Comparison of ENCODE assay signal across 9 mouse cellular contexts in the genomic region with DNA sequence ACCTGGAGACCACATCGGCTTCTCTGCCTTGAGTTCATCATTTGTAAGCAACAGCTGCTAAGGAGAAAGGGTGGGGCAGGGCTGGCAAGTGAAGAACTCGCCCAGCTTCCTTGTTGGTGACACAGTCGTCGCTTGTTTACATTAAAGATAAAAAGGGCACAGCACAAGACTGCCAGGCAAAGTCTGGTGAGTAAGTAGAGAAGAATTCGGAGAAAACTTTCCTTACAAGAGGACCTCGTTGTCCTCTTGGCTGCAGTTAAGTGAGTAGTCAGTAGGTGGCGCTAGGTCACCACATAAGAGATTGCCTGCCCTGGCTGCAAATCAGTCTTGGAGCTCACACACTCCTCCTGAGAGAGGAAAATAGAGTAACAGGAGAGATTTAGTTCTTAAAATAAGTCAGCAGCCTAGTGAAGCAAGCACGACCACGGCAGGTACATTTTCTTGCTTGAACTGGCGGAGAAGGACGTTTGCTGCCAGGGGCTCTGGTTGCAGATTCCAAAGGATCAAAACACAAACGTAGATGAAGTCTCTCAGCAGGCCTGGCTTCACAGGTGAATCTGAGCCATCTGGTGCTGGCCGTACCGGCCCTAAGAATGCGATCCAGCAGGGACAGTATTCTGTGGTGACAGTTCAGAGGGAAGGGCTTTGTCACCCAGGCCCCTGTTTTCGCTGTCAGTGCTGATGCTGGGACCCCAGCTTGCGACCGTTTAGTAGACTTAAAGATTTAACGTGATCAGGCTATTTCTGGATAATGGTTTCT. TPM values are rescaled to one million over a fixed set of nuclear protein-coding genes. Genes with fewer than 3 reads are reported as not detected.
DNase-seq lines count a peak whose midpoint lies in the region; ATAC-seq and TF ChIP-seq lines count a peak whose summit lies in the region.
"Had no signal": no experiment of that assay in that cellular context is flagged by ENCODE, and none has a peak within 500 bp of the region (broad histone marks: within the 10 kb centered on the region; RNA-seq: fewer than 3 reads in every experiment).

No protein-coding gene starts in this region.

- H3K4me3 ChIP-seq in ES-Bruce4 (ENCODE audit: low read depth, low read length) = no peak overlapping the region
- no peak overlapping the region for H3K4me3 ChIP-seq in forebrain, embryonic 13.5 days
- H3K4me3 ChIP-seq in heart, postnatal 0 days (ENCODE audit: low read depth, low read length) = no peak overlapping the region
- no peak overlapping the region for H3K4me3 ChIP-seq in lung, embryonic 16.5 days (ENCODE audit: low read length)
- H3K4me3 ChIP-seq in thymus, adult 2 months (ENCODE audit: control insufficient read depth, insufficient read depth, low read length) = no peak overlapping the region
- H3K4me3 ChIP-seq: lung, embryonic 15.5 days had no signal

- H3K4me2 ChIP-seq in forebrain, embryonic 13.5 days = no peak overlapping the region
- no peak overlapping the region for H3K4me2 ChIP-seq in heart, postnatal 0 days (ENCODE audit: low read depth, low read length)
- H3K4me2 ChIP-seq in lung, embryonic 16.5 days (ENCODE audit: low read depth, low read length) = no peak overlapping the region
- H3K4me2 ChIP-seq: lung, embryonic 15.5 days had no signal

- no peaks in the 10 kb centered on the region for H3K36me3 ChIP-seq in ES-Bruce4 (ENCODE audit: control insufficient read depth, insufficient read depth, low read length, poor library complexity, severe bottlenecking)
- H3K36me3 ChIP-seq in forebrain, embryonic 13.5 days (ENCODE audit: poor library complexity, severe bottlenecking) = no peaks in the 10 kb centered on the region
- H3K36me3 ChIP-seq in heart, postnatal 0 days (replicated peaks; ENCODE audit: control insufficient read depth, insufficient read depth, low read length) = no peaks in the 10 kb centered on the region
- no peaks in the 10 kb centered on the region for H3K36me3 ChIP-seq in lung, embryonic 16.5 days (ENCODE audit: control insufficient read depth, insufficient read depth, low read length)
- no peaks in the 10 kb centered on the region for H3K36me3 ChIP-seq in thymus, adult 2 months (ENCODE audit: control insufficient read depth, insufficient read depth, low read length)
- H3K36me3 ChIP-seq: lung, embryonic 15.5 days had no signal

- peak; percentile 19 for DNase-seq in c-Kit-negative CD71-positive TER-119-positive erythroid progenitor cells, embryonic 14.5 days (ENCODE audit: low read depth, low spot score)
- DNase-seq in heart, postnatal 0 days (ENCODE audit: low spot score) = peak; percentile 81
- DNase-seq in layer of hippocampus, adult 11-12 months (ENCODE audit: low spot score) = peak; percentile 86
- peak; percentile 67 for DNase-seq in ovary, postnatal 10 days (ENCODE audit: low spot score)
- peak; percentile 73 for DNase-seq in thymus, adult 2 months

- 25% methylated on average over 19 of the region's 19 CpGs for WGBS in forebrain, embryonic 13.5 days
- WGBS in heart, postnatal 0 days = 20% methylated on average over 19 of the region's 19 CpGs
- 22% methylated on average over 19 of the region's 19 CpGs for WGBS in lung, embryonic 16.5 days
- 36% methylated on average over 19 of the region's 19 CpGs for WGBS in thymus, adult 2 months

- no peaks in the 10 kb centered on the region for H3K27me3 ChIP-seq in ES-Bruce4 (ENCODE audit: control insufficient read depth, insufficient read depth, low read length, poor library complexity, severe bottlenecking)
- H3K27me3 ChIP-seq in forebrain, embryonic 13.5 days = no peaks in the 10 kb centered on the region
- H3K27me3 ChIP-seq in heart, postnatal 0 days (ENCODE audit: control insufficient read depth, insufficient read depth, low read length) = no peaks in the 10 kb centered on the region
- H3K27me3 ChIP-seq in lung, embryonic 16.5 days (ENCODE audit: control insufficient read depth, insufficient read depth, low read depth, low read length) = no peaks in the 10 kb centered on the region
- H3K27me3 ChIP-seq in thymus, adult 2 months (ENCODE audit: control insufficient read depth, insufficient read depth, low read length) = no peaks in the 10 kb centered on the region
- H3K27me3 ChIP-seq: lung, embryonic 15.5 days had no signal

- H3K27ac ChIP-seq in ES-Bruce4 (ENCODE audit: insufficient read depth, low read length) = no peak overlapping the region
- H3K27ac ChIP-seq in forebrain, embryonic 13.5 days = no peak overlapping the region
- no peak overlapping the region for H3K27ac ChIP-seq in heart, postnatal 0 days (ENCODE audit: low read depth)
- no peak overlapping the region for H3K27ac ChIP-seq in lung, embryonic 16.5 days (ENCODE audit: low read length)
- H3K27ac ChIP-seq in thymus, adult 2 months (ENCODE audit: control insufficient read depth, insufficient read depth, low read length) = 0 out of 2 replicates have a peak overlapping the region, but pooled peaks have one; percentile 9
- H3K27ac ChIP-seq: lung, embryonic 15.5 days had no signal

- peak; percentile 85 for ATAC-seq in forebrain, embryonic 13.5 days
- peak; percentile 40; the same call in 1 of the 2 replicates for ATAC-seq in heart, postnatal 0 days (ENCODE audit: insufficient read depth, low read depth)
- ATAC-seq in lung, embryonic 16.5 days (ENCODE audit: low read depth) = peak; percentile 67

- H3K9me3 ChIP-seq in ES-Bruce4 (replicated peaks; ENCODE audit: control insufficient read depth, insufficient read depth, low read length, poor library complexity, severe bottlenecking) = no peaks in the 10 kb centered on the region
- H3K9me3 ChIP-seq in forebrain, embryonic 13.5 days (replicated peaks) = no peaks in the 10 kb centered on the region; the same call in 1 of the 2 replicates
- H3K9me3 ChIP-seq in heart, postnatal 0 days (replicated peaks; ENCODE audit: control insufficient read depth, low read length) = no peaks in the 10 kb centered on the region
- H3K9me3 ChIP-seq in lung, embryonic 16.5 days (ENCODE audit: control insufficient read depth, low read length) = peaks cover 6% of the 10 kb centered on the region
- H3K9me3 ChIP-seq: lung, embryonic 15.5 days had no signal

- peak; percentile 85 for TF ChIP-seq CTCF in ES-Bruce4 (IDR thresholded peaks at IDR 0.05; ENCODE audit: low read depth, low read length)
- TF ChIP-seq CTCF in heart, postnatal 0 days (IDR thresholded peaks at IDR 0.05; ENCODE audit: low read depth) = peak; percentile 93
- TF ChIP-seq CTCF in thymus, adult 2 months (IDR thresholded peaks at IDR 0.05; ENCODE audit: borderline replicate concordance, control insufficient read depth, extremely low read depth, insufficient read depth, low read length, poor library complexity) = no peak

- TF ChIP-seq POLR2A in ES-Bruce4 (IDR thresholded peaks at IDR 0.05; ENCODE audit: insufficient read depth, low read length) = no peak
- no peak for TF ChIP-seq POLR2A in thymus, adult 2 months (IDR thresholded peaks at IDR 0.05; ENCODE audit: control insufficient read depth, extremely low read depth, insufficient read depth, low read length, poor library complexity)

- H3K9ac ChIP-seq in ES-Bruce4 (ENCODE audit: low read depth, poor library complexity, severe bottlenecking) = no peak overlapping the region
- H3K9ac ChIP-seq in forebrain, embryonic 13.5 days = no peak overlapping the region
- 0 out of 2 replicates have a peak overlapping the region, but pooled peaks have one; percentile 9 for H3K9ac ChIP-seq in heart, postnatal 0 days (replicated peaks; ENCODE audit: low read depth, low read length)
- no peak overlapping the region; the same call in 1 of the 2 replicates for H3K9ac ChIP-seq in lung, embryonic 16.5 days (ENCODE audit: low read length)
- H3K9ac ChIP-seq: lung, embryonic 15.5 days had no signal

- peaks cover 2% of the 10 kb centered on the region for H3K4me1 ChIP-seq in ES-Bruce4 (ENCODE audit: control insufficient read depth, insufficient read depth, low read length)
- H3K4me1 ChIP-seq in forebrain, embryonic 13.5 days = no peaks in the 10 kb centered on the region
- no peaks in the 10 kb centered on the region for H3K4me1 ChIP-seq in heart, postnatal 0 days (ENCODE audit: control insufficient read depth, insufficient read depth)
- no peaks in the 10 kb centered on the region; the same call in 1 of the 2 replicates for H3K4me1 ChIP-seq in lung, embryonic 16.5 days (replicated peaks; ENCODE audit: control insufficient read depth, insufficient read depth, low read length)
- no peaks in the 10 kb centered on the region for H3K4me1 ChIP-seq in thymus, adult 2 months (replicated peaks; ENCODE audit: control insufficient read depth, insufficient read depth, low read length)

- TF ChIP-seq EP300 in ES-Bruce4 (IDR thresholded peaks at IDR 0.05; ENCODE audit: insufficient read depth, low read depth, low read length) = no peak
- TF ChIP-seq EP300 in heart, postnatal 0 days (IDR thresholded peaks at IDR 0.05; ENCODE audit: low read depth) = no peak

RNA-seq across cellular contexts. Expression of gene Hhipl2, which starts 24.2 kb away (rescaled TPM):
- polyA plus RNA-seq in ES-Bruce4 (2011; ENCODE audit: insufficient read depth, insufficient read length, low read depth, missing spikeins) = not detected in 2 replicates
- polyA plus RNA-seq in forebrain, embryonic 13.5 days (2015; fragmentation: Nextera tagmentation; extraction: Ambion mirVana) = 0.10 and 0.25 TPM in 2 replicates
- not detected in 2 replicates for total RNA-seq in heart, postnatal 0 days (2014; rRNA removed; ENCODE audit: low replicate concordance)
- polyA plus RNA-seq in heart, postnatal 0 days (2015; fragmentation: Nextera tagmentation; extraction: Ambion mirVana) = 0.04 TPM in 1 of 2 replicates, not detected in the other
- polyA plus RNA-seq in lung, embryonic 16.5 days (2015; fragmentation: Nextera tagmentation; extraction: Ambion mirVana) = 0.15 TPM in 1 of 2 replicates, not detected in the other
- 1.6 TPM in 2 replicates for polyA plus RNA-seq in thymus, adult 2 months (2012; rRNA removed)

RNA-seq across cellular contexts. Expression of gene Taf1a, which starts 53.4 kb away (rescaled TPM):
- polyA plus RNA-seq in ES-Bruce4 (2011; ENCODE audit: insufficient read depth, insufficient read length, low read depth, missing spikeins) = 24.5 and 26.4 TPM in 2 replicates
- 18.6 and 19.1 TPM in 2 replicates for polyA plus RNA-seq in forebrain, embryonic 13.5 days (2015; fragmentation: Nextera tagmentation; extraction: Ambion mirVana)
- total RNA-seq in heart, postnatal 0 days (2014; rRNA removed; ENCODE audit: low replicate concordance) = 0.11 and 7.4 TPM in 2 replicates
- polyA plus RNA-seq in heart, postnatal 0 days (2015; fragmentation: Nextera tagmentation; extraction: Ambion mirVana) = 8.5 and 9.2 TPM in 2 replicates
- polyA plus RNA-seq in lung, embryonic 16.5 days (2015; fragmentation: Nextera tagmentation; extraction: Ambion mirVana) = 20.6 and 21.5 TPM in 2 replicates
- polyA plus RNA-seq in thymus, adult 2 months (2012; rRNA removed) = 12.8 and 14.4 TPM in 2 replicates

Comparison
In these comparisons a context has a peak if more than half of its experiments do, and no peak if none do; other contexts are left out.
1. DNase-seq: peak in every context shown above with its lines; median percentile 86 in layer of hippocampus, adult 11-12 months; 81 in heart, postnatal 0 days; 73 in thymus, adult 2 months; 67 in ovary, postnatal 10 days; 19 in c-Kit-negative CD71-positive TER-119-positive erythroid progenitor cells, embryonic 14.5 days.